Comparison of ENCODE assay signal across 16 mouse cellular contexts in the genomic region with DNA sequence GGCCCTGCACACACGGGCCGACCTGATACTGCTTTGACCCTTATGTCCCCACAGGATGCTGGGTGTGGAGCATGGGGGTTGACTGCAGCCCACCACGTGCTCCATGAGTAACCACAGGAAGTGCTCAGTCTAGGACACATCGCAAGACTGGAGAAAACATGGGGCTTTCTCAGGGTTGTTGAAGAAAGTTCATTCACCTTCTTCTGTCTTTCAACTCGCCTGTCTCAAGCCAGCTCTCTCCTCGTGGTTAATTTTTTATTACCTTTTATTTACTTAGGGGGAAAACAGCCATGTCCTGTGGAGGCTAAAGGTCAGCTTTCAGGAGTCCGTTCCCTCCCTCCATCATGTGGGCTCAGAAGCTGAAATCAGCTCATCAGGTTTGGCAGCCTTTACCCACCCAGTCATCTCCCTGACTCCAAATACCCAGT. TPM values are rescaled to one million over a fixed set of nuclear protein-coding genes. Genes with fewer than 3 reads are reported as not detected.
DNase-seq lines count a peak whose midpoint lies in the region; ATAC-seq and TF ChIP-seq lines count a peak whose summit lies in the region.
"Had no signal": no experiment of that assay in that cellular context is flagged by ENCODE, and none has a peak within 500 bp of the region (broad histone marks: within the 10 kb centered on the region; RNA-seq: fewer than 3 reads in every experiment).

No protein-coding gene starts in this region.

- ATAC-seq in intestine, embryonic 16.5 days, result peak; percentile 91
- ATAC-seq: Patski had no signal

- H3K36me3 ChIP-seq in testis, adult 2 months (ENCODE audit: control insufficient read depth, insufficient read depth, low read length), result no peaks in the 10 kb centered on the region
- H3K36me3 ChIP-seq in intestine, embryonic 16.5 days (ENCODE audit: control insufficient read depth, insufficient read depth, low read length), result no peaks in the 10 kb centered on the region
- H3K36me3 ChIP-seq: embryonic facial prominence, embryonic 13.5 days; forebrain, embryonic 12.5 days; hindbrain, embryonic 12.5 days; limb, embryonic 12.5 days had no signal

- peak overlapping the region; percentile 18; the same call in 1 of the 2 replicates for H3K4me3 ChIP-seq in testis, adult 2 months (ENCODE audit: control insufficient read depth, low read depth, low read length)
- H3K4me3 ChIP-seq in intestine, embryonic 16.5 days (ENCODE audit: low read length), result no peak overlapping the region
- H3K4me3 ChIP-seq: embryonic facial prominence, embryonic 13.5 days; forebrain, embryonic 12.5 days; hindbrain, embryonic 12.5 days; limb, embryonic 12.5 days had no signal

- no peaks in the 10 kb centered on the region; the same call in 1 of the 2 replicates for H3K4me1 ChIP-seq in testis, adult 2 months (ENCODE audit: control insufficient read depth, insufficient read depth, low read length)
- peaks cover 3% of the 10 kb centered on the region for H3K4me1 ChIP-seq in intestine, embryonic 16.5 days (ENCODE audit: control insufficient read depth, insufficient read depth, low read length)
- H3K4me1 ChIP-seq: embryonic facial prominence, embryonic 13.5 days; forebrain, embryonic 12.5 days; hindbrain, embryonic 12.5 days; limb, embryonic 12.5 days had no signal

- 14% methylated on average over 7 of the region's 7 CpGs for WGBS in intestine, embryonic 16.5 days

- no peak overlapping the region for H3K4me2 ChIP-seq in intestine, embryonic 16.5 days (ENCODE audit: low read depth, low read length)
- H3K4me2 ChIP-seq: embryonic facial prominence, embryonic 13.5 days; forebrain, embryonic 12.5 days; heart, embryonic 11.5 days; hindbrain, embryonic 12.5 days; limb, embryonic 12.5 days had no signal

- H3K27ac ChIP-seq in testis, adult 2 months (ENCODE audit: control insufficient read depth, insufficient read depth, low read depth, low read length), result no peak overlapping the region
- H3K27ac ChIP-seq in intestine, embryonic 16.5 days (ENCODE audit: low read length), result peak overlapping the region; percentile 41; the same call in 1 of the 2 replicates
- H3K27ac ChIP-seq: embryonic facial prominence, embryonic 13.5 days; forebrain, embryonic 12.5 days; hindbrain, embryonic 12.5 days; limb, embryonic 12.5 days had no signal

- no peak for DNase-seq in testis, postnatal 14 days (ENCODE audit: low spot score)
- peak; percentile 57 to 79 for DNase-seq in kidney, postnatal 36 days
- peak; percentile 32 for DNase-seq in testis, postnatal 10 days (ENCODE audit: low spot score)
- no peak for DNase-seq in embryo, embryonic 10 days (ENCODE audit: low spot score)
- no peak for DNase-seq in left cerebral cortex, postnatal 25 days (ENCODE audit: low spot score in 2 of 2)
- no peak for DNase-seq in gastrocnemius, postnatal 10 days
- DNase-seq: adrenal gland, adult 2 months; cerebellum, adult 9-10 months had no signal

- TF ChIP-seq CTCF in testis, adult 2 months (IDR thresholded peaks at IDR 0.05; ENCODE audit: control insufficient read depth, insufficient read depth, insufficient replicate concordance, low read depth, low read length), result no peak

- no peak overlapping the region for H3K9ac ChIP-seq in intestine, embryonic 16.5 days (ENCODE audit: low read depth, low read length)
- H3K9ac ChIP-seq: embryonic facial prominence, embryonic 13.5 days; forebrain, embryonic 12.5 days; hindbrain, embryonic 12.5 days; limb, embryonic 12.5 days had no signal

- no peak for TF ChIP-seq POLR2A in testis, adult 2 months (IDR thresholded peaks at IDR 0.05; ENCODE audit: control insufficient read depth, low read depth, low read length)

- no peaks in the 10 kb centered on the region for H3K27me3 ChIP-seq in testis, adult 2 months (ENCODE audit: control insufficient read depth, insufficient read depth, low read length)
- H3K27me3 ChIP-seq in intestine, embryonic 16.5 days (replicated peaks; ENCODE audit: control insufficient read depth, insufficient read depth, low read length), result no peaks in the 10 kb centered on the region
- H3K27me3 ChIP-seq: embryonic facial prominence, embryonic 13.5 days; forebrain, embryonic 12.5 days; hindbrain, embryonic 12.5 days; limb, embryonic 12.5 days; Patski had no signal

- H3K9me3 ChIP-seq in intestine, embryonic 16.5 days (ENCODE audit: control insufficient read depth, low read length), result no peaks in the 10 kb centered on the region
- H3K9me3 ChIP-seq: embryonic facial prominence, embryonic 13.5 days; forebrain, embryonic 12.5 days; hindbrain, embryonic 12.5 days; limb, embryonic 12.5 days had no signal

- intact Hi-C loops in left cerebral cortex, postnatal 25 days (cut with DNase I), result no loop called here

RNA-seq across cellular contexts. Expression of gene Gimap9, which starts 9.8 kb away (rescaled TPM):
- 0.19 TPM in 1 of 2 replicates, not detected in the other for polyA plus RNA-seq in testis, adult 2 months (2012; rRNA removed)
- 15.9 and 16.5 TPM in 2 replicates for polyA plus RNA-seq in intestine, embryonic 16.5 days (2015; fragmentation: Nextera tagmentation; extraction: Ambion mirVana)
- total RNA-seq in left cerebral cortex, postnatal 25 days (2021), result under 1 TPM in 1 of 2 experiments, not detected in 1; 0.69 TPM
- 1 to 10 TPM; 2.2 to 2.3 TPM for total RNA-seq in gastrocnemius, postnatal 10 days (2021)

RNA-seq across cellular contexts. Expression of gene Gimap4, which starts 18.2 kb away (rescaled TPM):
- 0.38 and 0.53 TPM in 2 replicates for polyA plus RNA-seq in testis, adult 2 months (2012; rRNA removed)
- 21.2 and 23.2 TPM in 2 replicates for polyA plus RNA-seq in intestine, embryonic 16.5 days (2015; fragmentation: Nextera tagmentation; extraction: Ambion mirVana)
- total RNA-seq in left cerebral cortex, postnatal 25 days (2021), result under 1 TPM; 0.32 to 0.46 TPM
- total RNA-seq in gastrocnemius, postnatal 10 days (2021), result 10 to 100 TPM; 13.5 to 16.5 TPM

RNA-seq across cellular contexts. Expression of gene Gimap8, which starts 19.1 kb away (rescaled TPM):
- polyA plus RNA-seq in testis, adult 2 months (2012; rRNA removed), result 0.13 and 0.21 TPM in 2 replicates
- 1.7 TPM in 2 replicates for polyA plus RNA-seq in intestine, embryonic 16.5 days (2015; fragmentation: Nextera tagmentation; extraction: Ambion mirVana)
- total RNA-seq in left cerebral cortex, postnatal 25 days (2021), result 1 to 10 TPM in 1 of 2 experiments, under 1 TPM in 1; 0.46 to 1.2 TPM
- 1 to 10 TPM; 4.0 to 7.4 TPM for total RNA-seq in gastrocnemius, postnatal 10 days (2021)

RNA-seq across cellular contexts. Expression of gene AI854703, which starts 39.6 kb away (rescaled TPM):
- polyA plus RNA-seq in testis, adult 2 months (2012; rRNA removed), result 0.31 TPM in 2 replicates
- 0.95 and 1.1 TPM in 2 replicates for polyA plus RNA-seq in intestine, embryonic 16.5 days (2015; fragmentation: Nextera tagmentation; extraction: Ambion mirVana)
- 10 to 100 TPM; 15.0 to 17.2 TPM for total RNA-seq in left cerebral cortex, postnatal 25 days (2021)
- total RNA-seq in gastrocnemius, postnatal 10 days (2021), result under 1 TPM; 0.36 to 0.47 TPM

RNA-seq across cellular contexts. Expression of gene Gimap6, which starts 41.9 kb away (rescaled TPM):
- 0.46 and 0.57 TPM in 2 replicates for polyA plus RNA-seq in testis, adult 2 months (2012; rRNA removed)
- polyA plus RNA-seq in intestine, embryonic 16.5 days (2015; fragmentation: Nextera tagmentation; extraction: Ambion mirVana), result 19.7 and 21.1 TPM in 2 replicates
- total RNA-seq in left cerebral cortex, postnatal 25 days (2021), result 1 to 10 TPM; 5.6 to 6.0 TPM
- 10 to 100 TPM; 24.2 to 29.4 TPM for total RNA-seq in gastrocnemius, postnatal 10 days (2021)
- polyA plus RNA-seq: Patski had no signal

Comparison
In these comparisons a context has a peak if more than half of its experiments do, and no peak if none do; other contexts are left out.
1. DNase-seq: peak in kidney, postnatal 36 days (2 of 2) and testis, postnatal 10 days (single experiment); none in testis, postnatal 14 days (single experiment), embryo, embryonic 10 days (single experiment), left cerebral cortex, postnatal 25 days (0 of 2) and gastrocnemius, postnatal 10 days (single experiment).
2. RNA of gene Gimap4, which starts 18.2 kb away (total RNA-seq): 13.5 to 16.5 TPM in gastrocnemius, postnatal 10 days; 0.32 to 0.46 TPM in left cerebral cortex, postnatal 25 days; every median in the first group is over 4 times any median in the second.